Mouse (Mus musculus): Measurements from ENCODE around the gene Nxph3. TPM values are rescaled to one million over a fixed set of nuclear protein-coding genes. Genes with fewer than 3 reads are reported as not detected.

Nxph3 gene
- 0.62 and 0.85 TPM in 2 replicates for polyA plus RNA-seq (2015; fragmentation: Nextera tagmentation; extraction: Ambion mirVana)

DNA sequence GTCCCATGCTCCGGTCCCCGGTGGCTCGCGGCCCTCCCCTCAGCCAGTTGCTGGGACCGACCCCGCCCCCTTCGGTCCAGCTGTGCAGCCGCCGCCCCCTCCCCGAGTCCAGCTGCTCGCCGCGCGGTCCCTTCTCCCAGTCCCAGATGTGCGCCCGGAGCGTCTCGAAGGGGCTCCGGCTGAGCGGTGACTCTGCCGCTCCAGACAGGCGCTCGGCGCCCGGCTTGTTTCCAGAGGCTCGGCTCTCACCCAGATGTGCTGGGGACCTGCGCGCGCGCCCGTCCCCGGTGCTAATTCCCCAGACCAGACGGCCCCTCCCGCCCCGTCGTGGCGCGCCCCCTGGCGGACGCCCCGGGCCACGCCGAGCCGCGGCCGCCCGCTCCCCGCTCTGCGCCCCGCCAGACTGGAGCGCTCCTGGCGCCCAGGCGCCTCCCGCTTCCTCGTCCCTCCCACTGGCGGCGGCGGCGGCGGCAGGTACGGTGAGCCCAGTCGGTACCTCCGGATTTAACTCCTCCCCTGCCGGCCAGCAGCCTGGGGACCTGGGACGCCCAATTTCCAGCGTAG, at the start of gene Nxph3:
Gene Nxph3 (minus strand): TSS at position 273 of the 564 bp plus-strand sequence.

Other genes with a start within 250 kb of the Nxph3 start
- 33.6 and 43.4 TPM in 2 replicates for gene Kat7, start 204.3 kb downstream of the Nxph3 start, polyA plus RNA-seq (2015; fragmentation: Nextera tagmentation; extraction: Ambion mirVana)
- gene Fam117a, start 177.6 kb downstream of the Nxph3 start, polyA plus RNA-seq (2015; fragmentation: Nextera tagmentation; extraction: Ambion mirVana), result 8.1 and 8.6 TPM in 2 replicates
- 73.1 and 96.0 TPM in 2 replicates for gene Slc35b1, start 129.9 kb downstream of the Nxph3 start, polyA plus RNA-seq (2015; fragmentation: Nextera tagmentation; extraction: Ambion mirVana)
- gene Spop, start 100.5 kb downstream of the Nxph3 start, polyA plus RNA-seq (2015; fragmentation: Nextera tagmentation; extraction: Ambion mirVana), result 125 and 178 TPM in 2 replicates
- 13.9 and 41.1 TPM in 2 replicates for gene Ngfr, start 73.2 kb upstream of the Nxph3 start, polyA plus RNA-seq (2015; fragmentation: Nextera tagmentation; extraction: Ambion mirVana)
- 320 and 337 TPM in 2 replicates for gene Phb, start 152.4 kb upstream of the Nxph3 start, polyA plus RNA-seq (2015; fragmentation: Nextera tagmentation; extraction: Ambion mirVana)
- gene Zfp652, start 198.1 kb upstream of the Nxph3 start, polyA plus RNA-seq (2015; fragmentation: Nextera tagmentation; extraction: Ambion mirVana), result 9.1 and 12.8 TPM in 2 replicates
- gene B130006D01Rik, start 209.0 kb upstream of the Nxph3 start, polyA plus RNA-seq (2015; fragmentation: Nextera tagmentation; extraction: Ambion mirVana), result 0.20 and 0.76 TPM in 2 replicates